Mouse (Mus musculus): ENCODE data around the gene Ppm1e. TPM values are rescaled to one million over a fixed set of nuclear protein-coding genes. Genes with fewer than 3 reads are reported as not detected.
A peak's percentile ranks its signal among the peaks of the same experiment; 100 is the strongest.
"Not testable (repeated sequence)": the region's sequence is repeated elsewhere in the genome, so short reads cannot be mapped to it uniquely, and the experiment has no call there.

Ppm1e gene
- polyA plus RNA-seq, 1 experiment from 2014 or later: 3.8 TPM

- Histone ChIP-seq H3K4me3 (ENCODE audit: low read depth, low read length) (no peak overlapping the region), H3K4me1 (replicated peaks; ENCODE audit: control insufficient read depth, insufficient read depth, low read length) (peaks cover under 1% of the 10 kb centered on the region; the same call in 1 of the 2 replicates), H3K36me3 (ENCODE audit: control insufficient read depth, insufficient read depth, low read length) (no peaks in the 10 kb centered on the region), H3K27me3 (replicated peaks; ENCODE audit: control insufficient read depth, insufficient read depth, low read length) (no peaks in the 10 kb centered on the region), H3K9me3 (ENCODE audit: control insufficient read depth, low read length) (no peaks in the 10 kb centered on the region), H3K9ac (ENCODE audit: low read length) (no peak overlapping the region), H3K4me2 (ENCODE audit: low read length) (no peak overlapping the region), H3K27ac (ENCODE audit: low read depth) (no peak overlapping the region)
- WGBS: 91% methylated on average over 1 of the region's 1 CpGs
- DNase-seq (ENCODE audit: low spot score) (no peak), ATAC-seq (replicated peaks; ENCODE audit: low FRiP score, low TSS enrichment, low read depth) (no peak)
Measured at GRCm38 (mm10) chr11:87271479-87271878, 87.3 kb downstream of the Ppm1e start.

GRCm38 (mm10) chr11:87270958-87271357 is 87.9 kb downstream of the Ppm1e start:
- DNase-seq (ENCODE audit: low spot score) (no peak), ATAC-seq (replicated peaks; ENCODE audit: low FRiP score, low TSS enrichment, low read depth) (no peak)
- Histone ChIP-seq H3K9ac (ENCODE audit: low read length) (no peak overlapping the region), H3K4me3 (ENCODE audit: low read depth, low read length) (no peak overlapping the region), H3K27ac (ENCODE audit: low read depth) (no peak overlapping the region), H3K9me3 (ENCODE audit: control insufficient read depth, low read length) (no peaks in the 10 kb centered on the region), H3K27me3 (replicated peaks; ENCODE audit: control insufficient read depth, insufficient read depth, low read length) (no peaks in the 10 kb centered on the region), H3K4me1 (replicated peaks; ENCODE audit: control insufficient read depth, insufficient read depth, low read length) (no peaks in the 10 kb centered on the region), H3K36me3 (ENCODE audit: control insufficient read depth, insufficient read depth, low read length) (no peaks in the 10 kb centered on the region), H3K4me2 (ENCODE audit: low read length) (no peak overlapping the region)
- WGBS: 57% methylated on average over 2 of the region's 2 CpGs

GRCm38 (mm10) chr11:87270446-87270845 is 88.4 kb downstream of the Ppm1e start:
- Histone ChIP-seq H3K9me3 (ENCODE audit: control insufficient read depth, low read length) (no peaks in the 10 kb centered on the region), H3K27me3 (replicated peaks; ENCODE audit: control insufficient read depth, insufficient read depth, low read length) (no peaks in the 10 kb centered on the region), H3K27ac (ENCODE audit: low read depth) (no peak overlapping the region), H3K36me3 (ENCODE audit: control insufficient read depth, insufficient read depth, low read length) (no peaks in the 10 kb centered on the region), H3K9ac (ENCODE audit: low read length) (no peak overlapping the region), H3K4me3 (ENCODE audit: low read depth, low read length) (no peak overlapping the region), H3K4me1 (replicated peaks; ENCODE audit: control insufficient read depth, insufficient read depth, low read length) (no peaks in the 10 kb centered on the region), H3K4me2 (ENCODE audit: low read length) (no peak overlapping the region)
- DNase-seq (ENCODE audit: low spot score): no peak
- ATAC-seq (replicated peaks; ENCODE audit: low FRiP score, low TSS enrichment, low read depth): no peak
- 78% methylated on average over 4 of the region's 4 CpGs for WGBS

- no peak overlapping the region for H3K4me3 ChIP-seq (ENCODE audit: low read depth, low read length)
- no peak overlapping the region for H3K4me2 ChIP-seq (ENCODE audit: low read length)
- DNase-seq (ENCODE audit: low spot score): no peak
- 0 out of 2 replicates have a peak, but pooled peaks cover 2% of the 10 kb centered on the region for H3K4me1 ChIP-seq (replicated peaks; ENCODE audit: control insufficient read depth, insufficient read depth, low read length)
- no peaks in the 10 kb centered on the region for H3K36me3 ChIP-seq (ENCODE audit: control insufficient read depth, insufficient read depth, low read length)
- ATAC-seq (replicated peaks; ENCODE audit: low FRiP score, low TSS enrichment, low read depth): no peak
- WGBS: 83% methylated on average over 2 of the region's 2 CpGs
- no peaks in the 10 kb centered on the region for H3K27me3 ChIP-seq (replicated peaks; ENCODE audit: control insufficient read depth, insufficient read depth, low read length)
- H3K9me3 ChIP-seq (ENCODE audit: control insufficient read depth, low read length): no peaks in the 10 kb centered on the region
- H3K9ac ChIP-seq (ENCODE audit: low read length): no peak overlapping the region
- H3K27ac ChIP-seq (ENCODE audit: low read depth): no peak overlapping the region
Measured at GRCm38 (mm10) chr11:87268803-87269202, 90.0 kb downstream of the Ppm1e start.

- H3K4me1 ChIP-seq (replicated peaks; ENCODE audit: control insufficient read depth, insufficient read depth, low read length): 0 out of 2 replicates have a peak, but pooled peaks cover 3% of the 10 kb centered on the region
- DNase-seq (ENCODE audit: low spot score): no peak
- H3K9ac ChIP-seq (ENCODE audit: low read length): no peak overlapping the region
Measured at GRCm38 (mm10) chr11:87266246-87266645, 92.6 kb downstream of the Ppm1e start.

GRCm38 (mm10) chr11:87263946-87264345 is 94.9 kb downstream of the Ppm1e start:
- ATAC-seq (replicated peaks; ENCODE audit: low FRiP score, low TSS enrichment, low read depth) (no peak), DNase-seq (ENCODE audit: low spot score) (no peak)
- no peak overlapping the region for H3K27ac ChIP-seq (ENCODE audit: low read depth)
- no peak overlapping the region for H3K9ac ChIP-seq (ENCODE audit: low read length)
- WGBS: 28% methylated on average over 7 of the region's 7 CpGs
- H3K4me2 ChIP-seq (ENCODE audit: low read length): no peak overlapping the region
- no peaks in the 10 kb centered on the region for H3K9me3 ChIP-seq (ENCODE audit: control insufficient read depth, low read length)
- H3K36me3 ChIP-seq (ENCODE audit: control insufficient read depth, insufficient read depth, low read length): no peaks in the 10 kb centered on the region
- no peaks in the 10 kb centered on the region for H3K27me3 ChIP-seq (replicated peaks; ENCODE audit: control insufficient read depth, insufficient read depth, low read length)
- H3K4me1 ChIP-seq (replicated peaks; ENCODE audit: control insufficient read depth, insufficient read depth, low read length): 0 out of 2 replicates have a peak, but pooled peaks cover 3% of the 10 kb centered on the region
- H3K4me3 ChIP-seq (ENCODE audit: low read depth, low read length): no peak overlapping the region

More at GRCm38 (mm10) chr11:87266246-87266645, 92.6 kb downstream of the Ppm1e start:
- Histone ChIP-seq H3K27ac (ENCODE audit: low read depth) (no peak overlapping the region), H3K36me3 (ENCODE audit: control insufficient read depth, insufficient read depth, low read length) (no peaks in the 10 kb centered on the region), H3K4me2 (ENCODE audit: low read length) (no peak overlapping the region), H3K9me3 (ENCODE audit: control insufficient read depth, low read length) (no peaks in the 10 kb centered on the region), H3K4me3 (ENCODE audit: low read depth, low read length) (no peak overlapping the region), H3K27me3 (replicated peaks; ENCODE audit: control insufficient read depth, insufficient read depth, low read length) (no peaks in the 10 kb centered on the region)
- ATAC-seq (replicated peaks; ENCODE audit: low FRiP score, low TSS enrichment, low read depth): no peak
- WGBS: 63% methylated on average over 4 of the region's 4 CpGs

- not testable (repeated sequence) for ATAC-seq (replicated peaks; ENCODE audit: low FRiP score, low TSS enrichment, low read depth); H3K27me3 ChIP-seq (replicated peaks; ENCODE audit: control insufficient read depth, insufficient read depth, low read length); H3K4me1 ChIP-seq (replicated peaks; ENCODE audit: control insufficient read depth, insufficient read depth, low read length); H3K36me3 ChIP-seq (ENCODE audit: control insufficient read depth, insufficient read depth, low read length); H3K4me2 ChIP-seq (ENCODE audit: low read length); H3K27ac ChIP-seq (ENCODE audit: low read depth); H3K4me3 ChIP-seq (ENCODE audit: low read depth, low read length); H3K9ac ChIP-seq (ENCODE audit: low read length); H3K9me3 ChIP-seq (ENCODE audit: control insufficient read depth, low read length); DNase-seq (ENCODE audit: low spot score)
- 69% methylated on average over 4 of the region's 4 CpGs for WGBS
Measured at GRCm38 (mm10) chr11:87261705-87262104, 97.1 kb downstream of the Ppm1e start.

- no peaks in the 10 kb centered on the region for H3K9me3 ChIP-seq (ENCODE audit: control insufficient read depth, low read length)
- H3K36me3 ChIP-seq (ENCODE audit: control insufficient read depth, insufficient read depth, low read length): no peaks in the 10 kb centered on the region
- H3K9ac ChIP-seq (ENCODE audit: low read length): no peak overlapping the region
- 71% methylated on average over 10 of the region's 10 CpGs for WGBS
- 0 out of 2 replicates have a peak, but pooled peaks cover 3% of the 10 kb centered on the region for H3K4me1 ChIP-seq (replicated peaks; ENCODE audit: control insufficient read depth, insufficient read depth, low read length)
- no peaks in the 10 kb centered on the region for H3K27me3 ChIP-seq (replicated peaks; ENCODE audit: control insufficient read depth, insufficient read depth, low read length)
- no peak for DNase-seq (ENCODE audit: low spot score)
- no peak overlapping the region for H3K4me3 ChIP-seq (ENCODE audit: low read depth, low read length)
- H3K27ac ChIP-seq (ENCODE audit: low read depth): 0 out of 2 replicates have a peak overlapping the region, but pooled peaks have one; percentile 16
- H3K4me2 ChIP-seq (ENCODE audit: low read length): no peak overlapping the region
- no peak for ATAC-seq (replicated peaks; ENCODE audit: low FRiP score, low TSS enrichment, low read depth)
Measured at GRCm38 (mm10) chr11:87259792-87260191, 99.0 kb downstream of the Ppm1e start.

GRCm38 (mm10) chr11:87257282-87257681 is 101.5 kb downstream of the Ppm1e start:
- 93% methylated on average over 5 of the region's 5 CpGs for WGBS
- H3K9ac ChIP-seq (ENCODE audit: low read length): no peak overlapping the region
- DNase-seq (ENCODE audit: low spot score): no peak
- no peak overlapping the region for H3K4me3 ChIP-seq (ENCODE audit: low read depth, low read length)
- ATAC-seq (replicated peaks; ENCODE audit: low FRiP score, low TSS enrichment, low read depth): no peak
- no peaks in the 10 kb centered on the region for H3K27me3 ChIP-seq (replicated peaks; ENCODE audit: control insufficient read depth, insufficient read depth, low read length)
- H3K27ac ChIP-seq (ENCODE audit: low read depth): no peak overlapping the region
- no peaks in the 10 kb centered on the region for H3K36me3 ChIP-seq (ENCODE audit: control insufficient read depth, insufficient read depth, low read length)
- H3K4me2 ChIP-seq (ENCODE audit: low read length): no peak overlapping the region
- H3K4me1 ChIP-seq (replicated peaks; ENCODE audit: control insufficient read depth, insufficient read depth, low read length): no peaks in the 10 kb centered on the region
- no peaks in the 10 kb centered on the region for H3K9me3 ChIP-seq (ENCODE audit: control insufficient read depth, low read length)

Measured in intestine, embryonic 14.5 days (tissue).